Mouse (Mus musculus): ENCODE results near the gene Srgap3.
A peak's percentile ranks its signal among the peaks of the same experiment; 100 is the strongest.

Gene Srgap3

DNA sequence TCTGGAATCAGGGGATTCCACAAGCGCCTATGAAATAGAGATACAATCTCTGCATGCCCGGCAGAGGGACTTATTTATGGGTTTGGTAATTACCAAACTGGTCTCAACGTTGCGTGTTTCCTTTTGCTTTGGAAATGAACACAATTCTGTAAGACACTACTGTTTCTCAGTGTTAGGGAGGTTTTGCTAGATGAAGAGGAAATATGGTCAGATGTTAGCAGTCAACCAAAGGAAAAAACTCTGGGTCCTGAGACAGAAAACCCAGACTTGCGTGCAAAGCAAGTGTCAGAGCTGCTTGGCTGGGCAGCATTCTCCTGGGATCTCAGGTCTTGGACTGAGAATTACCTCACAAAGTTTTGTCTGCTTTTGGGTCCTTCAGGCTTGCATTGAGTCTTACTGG is 34.5 kb downstream of the Srgap3 start:
- no peak for DNase-seq (ENCODE audit: low spot score)

- DNase-seq (ENCODE audit: low spot score): no peak
Measured at GRCm38 (mm10) chr6:112909711-112910110, 37.4 kb downstream of the Srgap3 start.

GRCm38 (mm10) chr6:112907887-112908584 is 39.0 kb downstream of the Srgap3 start:
- DNase-seq (ENCODE audit: low spot score): no peak

- DNase-seq (ENCODE audit: low spot score): no peak
Measured at GRCm38 (mm10) chr6:112903796-112904195, 43.3 kb downstream of the Srgap3 start.

- no peak for DNase-seq (ENCODE audit: low spot score)
Measured at GRCm38 (mm10) chr6:112903226-112903625, 43.8 kb downstream of the Srgap3 start.

DNA sequence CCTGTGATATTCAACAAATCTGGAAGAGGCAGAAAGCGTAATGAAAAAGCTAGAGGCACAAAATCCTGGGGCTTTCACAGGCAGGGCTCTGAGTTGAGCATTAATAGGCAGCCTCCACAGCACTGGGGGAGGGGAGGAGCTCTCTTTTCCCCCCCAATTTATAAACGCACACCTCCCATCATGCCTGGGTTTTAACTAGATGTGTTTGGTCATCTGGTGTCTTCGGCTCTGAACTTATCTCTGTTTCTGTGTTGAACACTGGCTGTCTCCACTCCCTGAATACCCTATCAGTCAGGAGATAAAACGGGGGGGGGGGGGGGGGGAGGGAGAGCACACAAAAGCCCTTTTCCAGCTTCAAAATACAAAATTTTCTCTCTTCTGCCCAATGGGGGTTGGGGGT is 44.3 kb downstream of the Srgap3 start:
- no peak for DNase-seq (ENCODE audit: low spot score)

- DNase-seq (ENCODE audit: low spot score): no peak
Measured at GRCm38 (mm10) chr6:112900306-112900705, 46.8 kb downstream of the Srgap3 start.

DNA sequence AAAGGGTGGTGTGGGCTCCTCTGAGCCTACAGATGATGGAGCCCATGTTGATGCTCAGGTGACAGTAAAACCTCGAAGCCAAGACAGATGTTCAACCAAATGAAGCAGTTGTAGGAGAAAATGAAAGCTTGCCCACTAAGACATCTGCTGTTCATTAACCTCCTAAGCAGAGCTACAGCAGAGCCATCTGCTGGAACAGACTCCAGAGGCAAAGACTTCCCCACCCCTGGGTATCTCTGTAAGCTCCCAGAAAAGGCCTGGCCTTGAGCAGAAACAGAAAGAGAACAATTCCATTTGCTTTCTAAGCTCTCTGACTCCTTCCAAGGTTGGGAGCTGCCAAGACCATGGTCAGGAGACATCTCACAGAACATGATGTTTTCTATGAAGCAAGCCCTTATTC is 47.4 kb downstream of the Srgap3 start:
- no peak for DNase-seq (ENCODE audit: low spot score)

DNA sequence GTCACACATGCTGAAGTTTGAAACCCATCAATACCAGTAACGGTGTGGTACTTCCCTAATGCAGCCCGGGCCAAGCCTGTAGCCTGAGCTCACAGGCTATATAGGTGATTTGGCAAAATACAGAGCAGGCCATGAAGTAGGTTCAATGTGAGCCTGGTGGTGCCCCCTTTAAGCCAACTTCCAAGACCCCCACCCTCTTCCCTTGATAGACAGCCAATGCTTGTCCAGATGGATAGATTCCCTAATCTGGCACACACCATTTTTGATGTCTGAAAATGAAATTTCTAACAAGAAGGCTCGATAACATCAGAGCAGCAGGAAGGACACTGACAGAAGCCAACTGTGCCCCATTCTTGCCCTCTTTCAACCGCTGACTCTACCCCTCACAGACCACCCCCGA is 47.8 kb downstream of the Srgap3 start:
- DNase-seq (ENCODE audit: low spot score): no peak

DNA sequence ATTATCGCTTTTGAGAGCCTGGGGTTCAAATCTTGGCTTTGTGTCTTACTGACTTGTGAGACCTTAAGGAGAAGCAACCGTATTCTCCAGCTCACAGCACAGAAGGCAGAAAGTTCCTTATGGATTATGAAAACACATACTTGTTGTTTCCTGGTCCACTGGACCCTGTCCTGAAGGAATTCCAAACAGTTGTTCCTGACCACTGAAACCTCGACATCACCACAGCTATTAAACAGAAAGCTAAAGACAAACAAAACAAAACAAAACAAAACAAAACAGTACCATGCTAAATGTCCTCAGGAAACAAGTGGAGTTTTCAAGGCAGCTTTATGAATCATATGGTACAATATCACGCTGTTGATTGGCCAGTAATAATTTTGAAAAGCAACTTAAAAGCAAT is 48.6 kb downstream of the Srgap3 start:
- no peak for DNase-seq (ENCODE audit: low spot score)

DNA sequence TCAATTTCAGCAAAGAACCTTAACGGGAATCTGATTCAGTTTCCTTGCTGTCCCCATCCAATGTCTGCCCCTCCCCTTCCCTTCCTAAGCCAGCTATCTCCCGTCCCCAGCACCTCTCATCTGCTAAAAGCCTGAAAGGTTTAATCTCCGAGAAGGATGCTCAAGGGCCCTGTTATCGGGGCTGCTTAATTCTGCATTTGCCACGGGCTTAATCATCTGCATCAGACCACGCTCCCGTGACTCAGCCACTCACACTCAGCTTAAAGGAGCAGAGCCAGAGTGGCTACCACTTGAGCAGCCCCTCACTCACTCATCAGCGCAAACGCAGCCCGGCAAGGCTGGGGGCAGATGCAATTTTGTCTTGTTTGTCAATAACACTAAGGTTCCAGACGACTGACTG is 50.7 kb downstream of the Srgap3 start:
- no peak for DNase-seq (ENCODE audit: low spot score)

DNA sequence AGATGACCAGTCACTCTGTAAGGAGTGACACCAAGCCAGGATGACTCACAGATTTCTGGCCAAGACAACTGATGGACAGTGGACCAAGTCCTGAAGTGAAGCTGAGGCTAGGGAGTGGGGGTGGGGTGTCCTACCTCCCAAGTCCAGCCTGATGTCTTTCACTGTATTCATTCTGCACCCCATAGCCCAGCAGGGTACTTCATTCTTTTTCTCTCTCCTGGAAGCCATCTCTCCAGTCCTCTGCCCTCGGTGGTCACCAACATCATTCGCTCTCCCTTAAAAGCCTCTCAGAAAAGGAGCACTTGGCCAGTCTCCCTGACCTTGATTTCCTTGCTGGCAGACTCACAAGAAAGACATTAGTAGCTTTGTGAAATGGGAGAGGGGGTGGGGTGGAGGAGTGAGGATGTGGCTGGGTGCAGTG is 56.7 kb downstream of the Srgap3 start:
- DNase-seq (ENCODE audit: low spot score): peak; percentile 69

GRCm38 (mm10) chr6:112883588-112884135 is 63.4 kb downstream of the Srgap3 start:
- no peak for DNase-seq (ENCODE audit: low spot score)

GRCm38 (mm10) chr6:112880048-112880534 is 67.0 kb downstream of the Srgap3 start:
- no peak for DNase-seq (ENCODE audit: low spot score)

DNA sequence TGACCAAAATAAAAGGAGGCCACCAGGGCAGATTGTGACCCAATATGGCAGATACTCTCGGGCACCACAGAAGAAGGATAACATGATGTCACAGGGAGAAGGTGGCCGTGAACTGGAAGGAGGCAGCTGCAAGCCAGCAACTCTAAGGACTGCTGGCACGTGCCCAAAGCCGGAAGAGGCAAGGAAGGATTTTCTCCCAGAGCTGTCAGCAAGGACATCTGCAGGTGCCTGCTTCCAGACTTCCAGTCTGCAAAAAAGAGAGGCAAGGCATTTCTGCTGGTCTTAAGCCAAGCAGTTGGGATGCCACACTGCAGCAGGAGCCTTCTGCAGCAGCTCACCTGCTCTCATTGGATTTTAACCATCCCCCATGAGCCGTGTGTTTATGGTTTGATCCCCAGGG is 67.9 kb downstream of the Srgap3 start:
- no peak for DNase-seq (ENCODE audit: low spot score)

DNA sequence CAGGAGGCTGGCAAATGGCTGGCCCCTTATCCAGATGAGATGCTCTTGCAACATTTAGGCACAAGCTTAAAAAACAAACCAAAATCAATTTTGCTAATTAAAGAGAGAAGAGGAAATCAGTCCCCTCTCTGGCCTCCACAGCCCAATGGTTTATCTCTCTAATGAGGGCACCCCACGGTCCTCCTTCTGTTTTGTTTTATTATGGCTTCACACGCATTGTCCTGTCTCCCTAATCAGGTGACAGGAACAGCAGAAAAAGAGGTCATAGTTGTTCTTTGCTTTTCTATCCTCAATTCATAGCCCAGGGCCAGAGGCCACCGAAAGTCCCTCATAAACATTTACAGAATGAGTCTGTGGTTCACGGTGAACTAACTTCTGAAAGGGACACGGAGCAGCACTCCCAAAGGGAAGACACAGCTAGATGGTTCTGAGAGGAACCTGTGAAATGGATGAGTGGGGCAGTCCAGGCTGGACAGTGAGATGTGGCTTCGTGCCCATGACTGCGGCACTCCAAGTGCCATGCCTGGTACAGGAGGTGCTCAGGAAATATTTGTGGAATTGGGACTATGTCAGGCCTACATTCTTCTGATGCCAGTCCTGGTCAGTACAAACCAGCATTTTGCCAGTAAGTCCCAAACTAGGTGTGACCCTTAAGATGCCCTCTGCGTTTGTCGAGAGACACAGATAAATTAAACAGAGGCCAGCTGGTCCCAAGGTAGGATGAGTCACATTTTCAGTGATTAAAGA is 73.8 kb downstream of the Srgap3 start:
- no peak for DNase-seq (ENCODE audit: low spot score)

- no peak for DNase-seq (ENCODE audit: low spot score)
Measured at GRCm38 (mm10) chr6:112871241-112871780, 75.8 kb downstream of the Srgap3 start.

- no peak for DNase-seq (ENCODE audit: low spot score)
Measured at GRCm38 (mm10) chr6:112868197-112868957, 78.7 kb downstream of the Srgap3 start.

DNA sequence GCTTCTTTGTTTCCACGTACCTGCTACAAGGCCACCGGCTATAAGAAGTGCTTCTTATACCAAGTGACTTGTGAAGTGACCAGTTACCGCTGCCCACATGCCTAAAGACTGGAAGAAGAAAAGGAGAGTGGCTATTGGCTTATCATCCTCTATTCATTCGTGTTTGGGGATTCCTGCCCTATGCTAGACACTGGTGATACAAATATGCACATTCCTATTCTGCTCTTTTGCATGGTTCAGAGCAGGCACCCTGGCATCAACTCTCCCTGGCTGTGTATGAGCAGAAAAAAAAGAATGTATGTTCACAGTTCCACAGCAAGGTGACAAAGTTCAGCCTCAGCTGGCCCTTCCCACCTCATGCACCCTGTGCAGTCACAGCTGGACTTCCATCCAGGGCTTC is 81.0 kb downstream of the Srgap3 start:
- no peak for DNase-seq (ENCODE audit: low spot score)

- peak; percentile 81 for DNase-seq (ENCODE audit: low spot score)
Measured at GRCm38 (mm10) chr6:112865021-112865531, 82.0 kb downstream of the Srgap3 start.

GRCm38 (mm10) chr6:112862465-112862864 is 84.6 kb downstream of the Srgap3 start:
- no peak for DNase-seq (ENCODE audit: low spot score)
